Comparison of ENCODE assay signal across 8 mouse cellular contexts in genomic region chr5:108269811-108270151, GRCm38 (mm10). TPM values are rescaled to one million over a fixed set of nuclear protein-coding genes. Genes with fewer than 3 reads are reported as not detected.
DNase-seq lines count a peak whose midpoint lies in the region; ATAC-seq and TF ChIP-seq lines count a peak whose summit lies in the region.

No protein-coding gene starts in this region.

- H3K9me3 ChIP-seq in heart, embryonic 14.5 days (ENCODE audit: control insufficient read depth, low read length), result no peaks in the 10 kb centered on the region
- H3K9me3 ChIP-seq in MEL (replicated peaks; ENCODE audit: insufficient read depth, low read length), result no peaks in the 10 kb centered on the region
- H3K9me3 ChIP-seq in hindbrain, embryonic 10.5 days, result no peaks in the 10 kb centered on the region
- no peaks in the 10 kb centered on the region for H3K9me3 ChIP-seq in midbrain, embryonic 11.5 days (ENCODE audit: control insufficient read depth, low read length)

- intact Hi-C loops in heart, postnatal 36 days (cut with DNase I), result loop anchor here (2.0 to 10.0 kb wide), 8 partner anchors 43 to 398 kb away; partner anchors contain the start of genes Ccdc18, Dgkq, Gm42517 and Mtf2
- intact Hi-C loops in gastrocnemius, postnatal 36 days (cut with DNase I), result loop anchor here (2.0 to 5.0 kb wide), 3 partner anchors 43 to 163 kb away; partner anchors contain the start of genes Atp5k, Ccdc18, Pigg and Tmed5

- ATAC-seq in heart, embryonic 14.5 days (ENCODE audit: insufficient number of reproducible peaks, insufficient read depth, low FRiP score, low read depth), result no peak
- no peak for ATAC-seq in midbrain, embryonic 11.5 days (ENCODE audit: low FRiP score)

- H3K4me1 ChIP-seq in heart, embryonic 14.5 days (ENCODE audit: control insufficient read depth in 2 of 2, insufficient read depth in 2 of 2, low read length in 2 of 2), result peaks cover 3 to 26% of the 10 kb centered on the region in 2 experiments; a peak in 3 of 4 replicates
- H3K4me1 ChIP-seq in MEL (ENCODE audit: control insufficient read depth in 1 of 2, insufficient read depth in 2 of 2, low read length in 2 of 2), result peaks cover 10 to 12% of the 10 kb centered on the region in 2 experiments
- peaks cover 33% of the 10 kb centered on the region for H3K4me1 ChIP-seq in hindbrain, embryonic 10.5 days (replicated peaks)
- H3K4me1 ChIP-seq in midbrain, embryonic 11.5 days (ENCODE audit: control insufficient read depth, insufficient read depth, low read length), result peaks cover 21% of the 10 kb centered on the region

- TF ChIP-seq CTCF in MEL (IDR thresholded peaks at IDR 0.05 in 2 of 3, conservative IDR thresholded peaks at IDR 0.05 in 1 of 3; ENCODE audit: control insufficient read depth in 1 of 3, insufficient read depth in 1 of 3, low read depth in 2 of 3, low read length in 3 of 3, poor library complexity in 1 of 3, severe bottlenecking in 1 of 3), result no peak

- peak overlapping the region; percentile 81 to 95 for H3K4me3 ChIP-seq in heart, embryonic 14.5 days (ENCODE audit: control insufficient read depth in 1 of 2, insufficient read depth in 1 of 2, low read depth in 1 of 2, low read length in 2 of 2)
- H3K4me3 ChIP-seq in MEL (ENCODE audit: control insufficient read depth in 1 of 2, insufficient read depth in 1 of 2, low read depth in 2 of 2, low read length in 2 of 2), result peak overlapping the region; percentile 98 to 100
- H3K4me3 ChIP-seq in hindbrain, embryonic 10.5 days, result peak overlapping the region; percentile 94
- peak overlapping the region; percentile 90 for H3K4me3 ChIP-seq in midbrain, embryonic 11.5 days (ENCODE audit: low read depth, low read length)

- peaks cover 10% of the 10 kb centered on the region for H3K36me3 ChIP-seq in heart, embryonic 14.5 days (ENCODE audit: control insufficient read depth, insufficient read depth, low read length)
- H3K36me3 ChIP-seq in MEL (ENCODE audit: control insufficient read depth in 1 of 2, insufficient read depth in 2 of 2, low read length in 2 of 2), result peaks cover 0 to 31% of the 10 kb centered on the region in 2 experiments; a peak in 3 of 4 replicates
- H3K36me3 ChIP-seq in hindbrain, embryonic 10.5 days, result peaks cover 17% of the 10 kb centered on the region
- no peaks in the 10 kb centered on the region for H3K36me3 ChIP-seq in midbrain, embryonic 11.5 days (ENCODE audit: control insufficient read depth, insufficient read depth, low read length)

- TF ChIP-seq POLR2A in MEL (IDR thresholded peaks at IDR 0.05; ENCODE audit: control insufficient read depth in 1 of 2, insufficient read depth in 1 of 2, low read depth in 1 of 2, low read length in 2 of 2, poor library complexity in 1 of 2), result no peak

- H3K27ac ChIP-seq in heart, embryonic 14.5 days (replicated peaks in 1 of 2; ENCODE audit: control insufficient read depth in 1 of 2, insufficient read depth in 1 of 2, low read depth in 2 of 2, low read length in 2 of 2), result peak overlapping the region in 1 of 2 experiments; percentile 22; a peak in 1 of 4 replicates
- H3K27ac ChIP-seq in MEL (ENCODE audit: control insufficient read depth, low read depth, low read length), result peak overlapping the region; percentile 85
- H3K27ac ChIP-seq in hindbrain, embryonic 10.5 days, result peak overlapping the region; percentile 97
- no peak overlapping the region for H3K27ac ChIP-seq in midbrain, embryonic 11.5 days (ENCODE audit: low read depth, low read length)

- H3K4me2 ChIP-seq in heart, embryonic 14.5 days (ENCODE audit: low read length), result peak overlapping the region; percentile 95
- H3K4me2 ChIP-seq in midbrain, embryonic 11.5 days, result peak overlapping the region; percentile 66

- TF ChIP-seq EP300 in MEL (IDR thresholded peaks at IDR 0.05; ENCODE audit: low read depth in 1 of 2, low read length in 2 of 2), result no peak

- peak overlapping the region; percentile 94 for H3K9ac ChIP-seq in heart, embryonic 14.5 days (ENCODE audit: low read length)
- H3K9ac ChIP-seq in MEL (ENCODE audit: control insufficient read depth, low read depth, low read length, poor library complexity, severe bottlenecking), result peak overlapping the region; percentile 99
- peak overlapping the region; percentile 90 for H3K9ac ChIP-seq in midbrain, embryonic 11.5 days (ENCODE audit: low read length)

- H3K27me3 ChIP-seq in heart, embryonic 14.5 days (ENCODE audit: control insufficient read depth, insufficient read depth, low read length), result no peaks in the 10 kb centered on the region
- no peaks in the 10 kb centered on the region for H3K27me3 ChIP-seq in MEL (ENCODE audit: control insufficient read depth in 1 of 2, insufficient read depth in 2 of 2, low read length in 2 of 2)
- H3K27me3 ChIP-seq in hindbrain, embryonic 10.5 days (ENCODE audit: insufficient read depth, poor library complexity, severe bottlenecking), result no peaks in the 10 kb centered on the region
- H3K27me3 ChIP-seq in midbrain, embryonic 11.5 days (ENCODE audit: control insufficient read depth, insufficient read depth, low read length), result no peaks in the 10 kb centered on the region

- no peak for TF ChIP-seq RAD21 in MEL (IDR thresholded peaks at IDR 0.05; ENCODE audit: low read depth, low read length)

- H3K79me2 ChIP-seq in MEL (ENCODE audit: control insufficient read depth, insufficient read depth, low read length, poor library complexity), result peaks cover 46% of the 10 kb centered on the region

- no peak for DNase-seq in heart, postnatal 36 days
- DNase-seq in MEL (ENCODE audit: low read depth, low spot score), result peak; percentile 56
- DNase-seq in hindbrain, embryonic 10.5 days (ENCODE audit: low spot score), result no peak
- no peak for DNase-seq in midbrain, embryonic 11.5 days (ENCODE audit: low spot score, missing footprints)
- DNase-seq in gastrocnemius, postnatal 36 days, result no peak
- no peak for DNase-seq in cerebellum, adult 11-12 months
- DNase-seq in gastrocnemius, adult 18-20 months (ENCODE audit: low spot score), result no peak

- 5% methylated on average over 7 of the region's 7 CpGs for WGBS in heart, embryonic 14.5 days
- 24% methylated on average over 7 of the region's 7 CpGs for WGBS in hindbrain, embryonic 10.5 days
- 18% methylated on average over 7 of the region's 7 CpGs for WGBS in midbrain, embryonic 11.5 days

TF ChIP-seq in MEL, 35 proteins besides CTCF, POLR2A, EP300 and RAD21:
- TF ChIP-seq TAL1 (IDR thresholded peaks at IDR 0.05; ENCODE audit: low read length), result no peak
- TF ChIP-seq ETS1 (IDR thresholded peaks at IDR 0.05; ENCODE audit: low read depth, low read length), result no peak
- TF ChIP-seq MEF2A (IDR thresholded peaks at IDR 0.05; ENCODE audit: extremely low read depth, insufficient replicate concordance, low read depth, low read length, poor library complexity, severe bottlenecking), result no peak
- no peak for TF ChIP-seq MYB (IDR thresholded peaks at IDR 0.05; ENCODE audit: low read depth, low read length)

RNA-seq across cellular contexts. Expression of gene Dr1, which starts 1.1 kb away (rescaled TPM):
- polyA plus RNA-seq in heart, embryonic 14.5 days (2014; fragmentation: Nextera tagmentation; extraction: Ambion mirVana), result 28.2 and 30.0 TPM in 2 replicates
- total RNA-seq in heart, postnatal 36 days (2021), result 10 to 100 TPM; 20.0 to 21.1 TPM
- total RNA-seq in MEL (2012; rRNA removed), result 32.5 and 36.3 TPM in 2 replicates
- 10 to 100 TPM in 1 of 2 experiments, not detected in 1; 47.2 TPM for polyA plus RNA-seq in MEL (2012; ENCODE audit: insufficient read depth in 1 of 2, insufficient read length in 2 of 2, low read depth in 1 of 2, low replicate concordance in 2 of 2, missing spikeins in 1 of 2)
- 40.3 and 47.2 TPM in 2 replicates for polyA plus RNA-seq in hindbrain, embryonic 10.5 days (2016; fragmentation: Nextera tagmentation; extraction: Ambion mirVana)
- 66.8 and 73.4 TPM in 2 replicates for polyA plus RNA-seq in midbrain, embryonic 11.5 days (2014; fragmentation: Nextera tagmentation; extraction: Ambion mirVana)
- 10 to 100 TPM; 13.6 to 13.9 TPM for total RNA-seq in gastrocnemius, postnatal 36 days (2021)
- 10 to 100 TPM; 16.3 to 17.4 TPM for total RNA-seq in gastrocnemius, adult 18-20 months (2021)

RNA-seq across cellular contexts. Expression of gene Pigg, which starts 42.6 kb away (rescaled TPM):
- polyA plus RNA-seq in heart, embryonic 14.5 days (2014; fragmentation: Nextera tagmentation; extraction: Ambion mirVana), result 3.0 and 3.6 TPM in 2 replicates
- 1 to 10 TPM; 10.0 TPM for total RNA-seq in heart, postnatal 36 days (2021)
- 8.9 and 11.2 TPM in 2 replicates for total RNA-seq in MEL (2012; rRNA removed)
- polyA plus RNA-seq in MEL (2012; ENCODE audit: insufficient read depth in 1 of 2, insufficient read length in 2 of 2, low read depth in 1 of 2, low replicate concordance in 2 of 2, missing spikeins in 1 of 2), result 1 to 10 TPM in 1 of 2 experiments, not detected in 1; 6.7 TPM
- polyA plus RNA-seq in hindbrain, embryonic 10.5 days (2016; fragmentation: Nextera tagmentation; extraction: Ambion mirVana), result 5.8 and 6.0 TPM in 2 replicates
- 2.8 and 3.7 TPM in 2 replicates for polyA plus RNA-seq in midbrain, embryonic 11.5 days (2014; fragmentation: Nextera tagmentation; extraction: Ambion mirVana)
- total RNA-seq in gastrocnemius, postnatal 36 days (2021), result 1 to 10 TPM; 3.1 to 3.6 TPM
- total RNA-seq in gastrocnemius, adult 18-20 months (2021), result 1 to 10 TPM; 4.2 to 4.5 TPM
